Mouse (Mus musculus): Measurements from ENCODE around the gene Parpbp.

- TF ChIP-seq POLR2A (IDR thresholded peaks at IDR 0.05; ENCODE audit: insufficient read length, low read depth) (no peak), MYOG (IDR thresholded peaks at IDR 0.05; ENCODE audit: control insufficient read depth in 1 of 3, insufficient read depth in 1 of 3, insufficient read length in 2 of 3, low read depth in 2 of 3) (no peak), CEBPB (IDR thresholded peaks at IDR 0.05; ENCODE audit: insufficient read depth, poor library complexity, severe bottlenecking) (no peak), E2F4 (IDR thresholded peaks at IDR 0.05; ENCODE audit: insufficient read depth) (no peak), USF1 (IDR thresholded peaks at IDR 0.05; ENCODE audit: low read depth) (no peak), MAX (IDR thresholded peaks at IDR 0.05; ENCODE audit: low read depth) (no peak), TCF12 (IDR thresholded peaks at IDR 0.05; ENCODE audit: insufficient read depth, poor library complexity, severe bottlenecking) (no peak)
Observed at GRCm38 (mm10) chr10:88056950-88057649, 89.6 kb downstream of the Parpbp start.
